Mouse (Mus musculus) heart, embryonic 12.5 days (tissue): ENCODE measurements around the gene Gabbr2. TPM values are rescaled to one million over a fixed set of nuclear protein-coding genes. Genes with fewer than 3 reads are reported as not detected.

Experiments
- ATAC-seq: fragments of 200-750 bp; cut with Nextera tagmentation; 2 replicates; pipeline ENCODE4 v1.8.0; 2017; ENCODE audit warnings: moderate TSS enrichment, moderate library complexity; ENCODE audit not compliant: insufficient number of reproducible peaks, low FRiP score
- H3K27ac ChIP-seq: fragments of 300-500 bp; sonication (generic); 2 replicates; pipeline ENCODE4 v1.5.1; 2016; ENCODE audit warnings: mild to moderate bottlenecking, moderate library complexity; ENCODE audit not compliant: poor library complexity, severe bottlenecking
- H3K27me3 ChIP-seq: fragments of 300-500 bp; sonication (generic); replicated peaks from 2 replicates; pipeline ENCODE4 v1.6.1; 2016; ENCODE audit warnings: mild to moderate bottlenecking, moderate library complexity
- H3K36me3 ChIP-seq: fragments of 300-500 bp; sonication (generic); 2 replicates; pipeline ENCODE4 v1.6.1; 2016; ENCODE audit warnings: mild to moderate bottlenecking, moderate library complexity
- H3K4me1 ChIP-seq: fragments of 300-500 bp; sonication (generic); replicated peaks from 2 replicates; pipeline ENCODE4 v1.6.1; 2016; ENCODE audit warnings: mild to moderate bottlenecking
- H3K4me2 ChIP-seq: fragments of 300-500 bp; sonication (generic); 2 replicates; pipeline ENCODE4 v1.6.1; 2016; ENCODE audit warnings: mild to moderate bottlenecking, moderate library complexity
- H3K4me3 ChIP-seq: fragments of 300-500 bp; sonication (generic); 2 replicates; pipeline ENCODE4 v1.5.1; 2016; ENCODE audit warnings: mild to moderate bottlenecking
- H3K9ac ChIP-seq: fragments of 300-500 bp; sonication (generic); 2 replicates; pipeline ENCODE4 v1.6.1; 2016; ENCODE audit warnings: mild to moderate bottlenecking, moderate library complexity
- H3K9me3 ChIP-seq: fragments of 300-500 bp; sonication (generic); replicated peaks from 2 replicates; pipeline ENCODE4 v1.6.1; 2016; ENCODE audit warnings: mild to moderate bottlenecking, moderate library complexity
- WGBS: fragments of 180-500 bp; shearing (Covaris S2); methylation state at CpG from one replicate; pipeline ENCODE4 v1.1.7; 2016; 5-methylcytosine and 5-hydroxymethylcytosine counted together
- polyA plus RNA-seq: library from polyadenylated mRNA; unstranded; fragments of >200 nt; fragmentation: Nextera tagmentation; extraction: Ambion mirVana; gene quantifications from 2 replicates; pipeline ENCODE4 v1.2.1, GENCODE M21; 2016

Gabbr2 gene
- polyA plus RNA-seq, 1 experiment from 2014 or later = 0.05 TPM

GRCm38 (mm10) chr4:46821709-46822108 is 170.0 kb downstream of the Gabbr2 start:
- H3K27ac ChIP-seq = no peak overlapping the region
- 82% methylated on average over 11 of the region's 11 CpGs for WGBS
- peaks cover 3% of the 10 kb centered on the region; the same call in 1 of the 2 replicates for H3K9me3 ChIP-seq
- no peak overlapping the region for H3K4me2 ChIP-seq
- no peak for ATAC-seq
- H3K36me3 ChIP-seq = no peaks in the 10 kb centered on the region
- H3K27me3 ChIP-seq = no peaks in the 10 kb centered on the region
- H3K9ac ChIP-seq = no peak overlapping the region
- 0 out of 2 replicates have a peak, but pooled peaks cover 3% of the 10 kb centered on the region for H3K4me1 ChIP-seq
- H3K4me3 ChIP-seq = no peak overlapping the region

GRCm38 (mm10) chr4:46814954-46815353 is 176.7 kb downstream of the Gabbr2 start:
- H3K27me3 ChIP-seq = no peaks in the 10 kb centered on the region
- no peaks in the 10 kb centered on the region for H3K36me3 ChIP-seq
- 73% methylated on average over 4 of the region's 4 CpGs for WGBS
- H3K9me3 ChIP-seq = no peaks in the 10 kb centered on the region
- H3K27ac ChIP-seq = no peak overlapping the region
- H3K4me1 ChIP-seq = peaks cover 15% of the 10 kb centered on the region; the same call in 1 of the 2 replicates
- no peak overlapping the region for H3K4me2 ChIP-seq
- H3K9ac ChIP-seq = no peak overlapping the region
- no peak for ATAC-seq
- no peak overlapping the region for H3K4me3 ChIP-seq

- 50% methylated on average over 10 of the region's 10 CpGs for whole genome bisulfite sequencing
- H3K36me3 ChIP-seq = no peaks in the 10 kb centered on the region
- no peak overlapping the region for H3K27ac ChIP-seq
- H3K4me1 ChIP-seq = peaks cover 15% of the 10 kb centered on the region; the same call in 1 of the 2 replicates
- H3K27me3 ChIP-seq = no peaks in the 10 kb centered on the region
- no peak overlapping the region for H3K4me2 ChIP-seq
- no peak overlapping the region for H3K4me3 ChIP-seq
- no peaks in the 10 kb centered on the region for H3K9me3 ChIP-seq
- ATAC-seq = no peak
- no peak overlapping the region for H3K9ac ChIP-seq
Measured at GRCm38 (mm10) chr4:46814236-46814635, 177.4 kb downstream of the Gabbr2 start.

GRCm38 (mm10) chr4:46811165-46811564 is 180.5 kb downstream of the Gabbr2 start:
- no peaks in the 10 kb centered on the region for H3K36me3 ChIP-seq
- H3K9me3 ChIP-seq = no peaks in the 10 kb centered on the region
- peaks cover 39% of the 10 kb centered on the region for H3K4me1 ChIP-seq
- 69% methylated on average over 5 of the region's 5 CpGs for whole genome bisulfite sequencing
- no peak for ATAC-seq
- no peak overlapping the region for H3K27ac ChIP-seq
- H3K27me3 ChIP-seq = no peaks in the 10 kb centered on the region
- H3K4me3 ChIP-seq = no peak overlapping the region
- no peak overlapping the region for H3K4me2 ChIP-seq
- H3K9ac ChIP-seq = no peak overlapping the region

GRCm38 (mm10) chr4:46806876-46807275 is 184.8 kb downstream of the Gabbr2 start:
- peak; percentile 63; the same call in 1 of the 2 replicates for ATAC-seq
- no peaks in the 10 kb centered on the region for H3K27me3 ChIP-seq
- H3K4me2 ChIP-seq = no peak overlapping the region
- 16% methylated on average over 1 of the region's 1 CpGs for WGBS
- H3K36me3 ChIP-seq = no peaks in the 10 kb centered on the region
- 0 out of 2 replicates have a peak overlapping the region, but pooled peaks have one; percentile 18 for H3K27ac ChIP-seq
- H3K4me3 ChIP-seq = no peak overlapping the region
- H3K4me1 ChIP-seq = peaks cover 35% of the 10 kb centered on the region
- H3K9ac ChIP-seq = no peak overlapping the region
- no peaks in the 10 kb centered on the region for H3K9me3 ChIP-seq

- H3K27me3 ChIP-seq = no peaks in the 10 kb centered on the region
- H3K9ac ChIP-seq = no peak overlapping the region
- 48% methylated on average over 3 of the region's 3 CpGs for WGBS
- H3K4me1 ChIP-seq = peaks cover 35% of the 10 kb centered on the region
- no peak overlapping the region for H3K27ac ChIP-seq
- no peak overlapping the region for H3K4me2 ChIP-seq
- ATAC-seq = no peak
- H3K4me3 ChIP-seq = no peak overlapping the region
- H3K36me3 ChIP-seq = no peaks in the 10 kb centered on the region
- no peaks in the 10 kb centered on the region for H3K9me3 ChIP-seq
Measured at GRCm38 (mm10) chr4:46805910-46806309, 185.8 kb downstream of the Gabbr2 start.

GRCm38 (mm10) chr4:46802386-46802785 is 189.3 kb downstream of the Gabbr2 start:
- Histone ChIP-seq H3K27ac (no peak overlapping the region), H3K9me3 (no peaks in the 10 kb centered on the region), H3K4me3 (no peak overlapping the region), H3K4me2 (no peak overlapping the region), H3K36me3 (no peaks in the 10 kb centered on the region), H3K9ac (no peak overlapping the region), H3K4me1 (peaks cover 22% of the 10 kb centered on the region), H3K27me3 (0 out of 2 replicates have a peak, but pooled peaks cover 3% of the 10 kb centered on the region)
- ATAC-seq = no peak
- WGBS = 89% methylated on average over 7 of the region's 7 CpGs

- Histone ChIP-seq H3K4me3 (no peak overlapping the region), H3K4me1 (peaks cover 10% of the 10 kb centered on the region), H3K9me3 (no peaks in the 10 kb centered on the region), H3K27ac (no peak overlapping the region), H3K27me3 (0 out of 2 replicates have a peak, but pooled peaks cover 3% of the 10 kb centered on the region), H3K4me2 (no peak overlapping the region), H3K9ac (no peak overlapping the region), H3K36me3 (no peaks in the 10 kb centered on the region)
- no peak for ATAC-seq
- 44% methylated on average over 4 of the region's 4 CpGs for WGBS
Measured at GRCm38 (mm10) chr4:46799904-46800303, 191.8 kb downstream of the Gabbr2 start.

GRCm38 (mm10) chr4:46795707-46796106 is 196.0 kb downstream of the Gabbr2 start:
- Histone ChIP-seq H3K9me3 (no peaks in the 10 kb centered on the region), H3K4me1 (peaks cover 31% of the 10 kb centered on the region), H3K4me2 (no peak overlapping the region), H3K27me3 (0 out of 2 replicates have a peak, but pooled peaks cover 3% of the 10 kb centered on the region), H3K27ac (no peak overlapping the region), H3K9ac (no peak overlapping the region), H3K4me3 (no peak overlapping the region), H3K36me3 (no peaks in the 10 kb centered on the region)
- 67% methylated on average over 7 of the region's 7 CpGs for WGBS
- ATAC-seq = no peak

- Histone ChIP-seq H3K36me3 (no peaks in the 10 kb centered on the region), H3K9ac (no peak overlapping the region), H3K4me1 (peaks cover 35% of the 10 kb centered on the region), H3K4me3 (no peak overlapping the region), H3K9me3 (no peaks in the 10 kb centered on the region), H3K27ac (peak overlapping the region; percentile 65; the same call in 1 of the 2 replicates), H3K27me3 (0 out of 2 replicates have a peak, but pooled peaks cover 3% of the 10 kb centered on the region), H3K4me2 (no peak overlapping the region)
- ATAC-seq = peak; percentile 46; the same call in 1 of the 2 replicates
- WGBS = 44% methylated on average over 7 of the region's 7 CpGs
Measured at GRCm38 (mm10) chr4:46794583-46794982, 197.1 kb downstream of the Gabbr2 start.

- 80% methylated on average over 9 of the region's 9 CpGs for WGBS
- H3K4me3 ChIP-seq = no peak overlapping the region
Measured at GRCm38 (mm10) chr4:46792280-46793026, 199.2 kb downstream of the Gabbr2 start.

More at GRCm38 (mm10) chr4:46792280-46793026, 199.2 kb downstream of the Gabbr2 start:
- peak overlapping the region; percentile 8; the same call in 1 of the 2 replicates for H3K27ac ChIP-seq
- no peaks in the 10 kb centered on the region for H3K36me3 ChIP-seq
- no peak for ATAC-seq
- H3K9me3 ChIP-seq = no peaks in the 10 kb centered on the region
- no peak overlapping the region for H3K9ac ChIP-seq
- H3K4me1 ChIP-seq = peaks cover 35% of the 10 kb centered on the region
- no peaks in the 10 kb centered on the region for H3K27me3 ChIP-seq
- no peak overlapping the region for H3K4me2 ChIP-seq
